Comparison of ENCODE assay signal across 8 mouse cellular contexts in genomic region chr11:58640272-58640867, GRCm38 (mm10). TPM values are rescaled to one million over a fixed set of nuclear protein-coding genes. Genes with fewer than 3 reads are reported as not detected.
DNase-seq lines count a peak whose midpoint lies in the region; ATAC-seq and TF ChIP-seq lines count a peak whose summit lies in the region.

Gene Trim58, plus strand, starts transcription at chr11:58640465.

- TF ChIP-seq POLR2A in testis, adult 2 months (IDR thresholded peaks at IDR 0.05; ENCODE audit: control insufficient read depth, low read depth, low read length), result no peak

- H3K4me2 ChIP-seq in limb, embryonic 13.5 days (replicated peaks), result peak within 1 kb of the TSS; percentile 74
- peak within 1 kb of the TSS; percentile 97 for H3K4me2 ChIP-seq in neural tube, embryonic 15.5 days

- no peak for TF ChIP-seq CTCF in testis, adult 2 months (IDR thresholded peaks at IDR 0.05; ENCODE audit: control insufficient read depth, insufficient read depth, insufficient replicate concordance, low read depth, low read length)

- ATAC-seq in granulocyte monocyte progenitor cell, adult 5-6 weeks (replicated peaks; ENCODE audit: poor library complexity, severe bottlenecking), result peak; percentile 65
- 0 out of 2 replicates have a peak, but pooled peaks have one; percentile 32 for ATAC-seq in limb, embryonic 13.5 days (ENCODE audit: low FRiP score, low read depth)
- no peak; the same call in 1 of the 2 replicates for ATAC-seq in neural tube, embryonic 15.5 days (ENCODE audit: low FRiP score)

- H3K36me3 ChIP-seq in testis, adult 2 months (ENCODE audit: control insufficient read depth, insufficient read depth, low read length), result no peaks in the 10 kb centered on the region
- H3K36me3 ChIP-seq in limb, embryonic 13.5 days, result no peaks in the 10 kb centered on the region
- H3K36me3 ChIP-seq in neural tube, embryonic 15.5 days, result no peaks in the 10 kb centered on the region

- 3% methylated on average over 34 of the region's 34 CpGs for WGBS in limb, embryonic 13.5 days
- 2% methylated on average over 34 of the region's 34 CpGs for WGBS in neural tube, embryonic 15.5 days

- no peaks in the 10 kb centered on the region for H3K27me3 ChIP-seq in testis, adult 2 months (ENCODE audit: control insufficient read depth, insufficient read depth, low read length)
- H3K27me3 ChIP-seq in limb, embryonic 13.5 days, result peaks cover 53% of the 10 kb centered on the region
- peaks cover 26% of the 10 kb centered on the region for H3K27me3 ChIP-seq in neural tube, embryonic 15.5 days (replicated peaks)

- H3K9ac ChIP-seq in limb, embryonic 13.5 days, result peak within 1 kb of the TSS; percentile 61
- H3K9ac ChIP-seq in neural tube, embryonic 15.5 days (replicated peaks), result peak within 1 kb of the TSS; percentile 48

- peaks cover 3% of the 10 kb centered on the region for H3K4me1 ChIP-seq in testis, adult 2 months (ENCODE audit: control insufficient read depth, insufficient read depth, low read length)
- peaks cover 7% of the 10 kb centered on the region; the same call in 1 of the 2 replicates for H3K4me1 ChIP-seq in limb, embryonic 13.5 days
- peaks cover 12% of the 10 kb centered on the region for H3K4me1 ChIP-seq in neural tube, embryonic 15.5 days

- no peak within 1 kb of the TSS for H3K27ac ChIP-seq in testis, adult 2 months (ENCODE audit: control insufficient read depth, insufficient read depth, low read depth, low read length)
- no peak within 1 kb of the TSS; the same call in 1 of the 2 replicates for H3K27ac ChIP-seq in limb, embryonic 13.5 days
- H3K27ac ChIP-seq in neural tube, embryonic 15.5 days (replicated peaks), result no peak within 1 kb of the TSS

- peak within 1 kb of the TSS; percentile 45 for H3K4me3 ChIP-seq in testis, adult 2 months (ENCODE audit: control insufficient read depth, low read depth, low read length)
- peak within 1 kb of the TSS; percentile 41 for H3K4me3 ChIP-seq in limb, embryonic 13.5 days
- peak within 1 kb of the TSS; percentile 46 for H3K4me3 ChIP-seq in neural tube, embryonic 15.5 days (replicated peaks)

- DNase-seq in cerebellum, adult 8-10 months, result peak; percentile 0
- DNase-seq in cerebellum, adult 18-20 months, result no peak
- no peak for DNase-seq in testis, postnatal 14 days (ENCODE audit: low spot score)
- DNase-seq in frontal cortex, postnatal 25 days (ENCODE audit: low spot score in 2 of 2), result no peak

- no peaks in the 10 kb centered on the region for H3K9me3 ChIP-seq in limb, embryonic 13.5 days
- no peaks in the 10 kb centered on the region for H3K9me3 ChIP-seq in neural tube, embryonic 15.5 days (replicated peaks)

RNA-seq across cellular contexts. Expression of gene Trim58, which starts in this region (rescaled TPM):
- polyA plus RNA-seq in testis, adult 2 months (2012; rRNA removed), result not detected in 2 replicates
- total RNA-seq in granulocyte monocyte progenitor cell, adult 5-6 weeks (2014; fragmentation: Nextera tagmentation), result 1.4 and 1.6 TPM in 2 replicates
- 0.31 and 0.56 TPM in 2 replicates for total RNA-seq in granulocyte monocyte progenitor cell, adult 5-6 weeks (2017)
- 0.09 and 0.11 TPM in 2 replicates for polyA plus RNA-seq in limb, embryonic 13.5 days (2015; fragmentation: Nextera tagmentation; extraction: Ambion mirVana)
- 0.19 and 0.29 TPM in 2 replicates for polyA plus RNA-seq in neural tube, embryonic 15.5 days (2015; fragmentation: Nextera tagmentation; extraction: Ambion mirVana)

Comparison
In these comparisons a context has a peak if more than half of its experiments do, and no peak if none do; other contexts are left out.
1. Peak in ATAC-seq, H3K4me3 ChIP-seq, H3K9ac ChIP-seq and H3K4me2 ChIP-seq in limb, embryonic 13.5 days; RNA of the gene not detected or under 1 TPM.